Mouse (Mus musculus) ES-Bruce4 (cell line): Measurements from ENCODE around the gene Wnt6.

ENCODE experiments used
- CTCF ChIP-seq: IDR thresholded peaks from one replicate; pipeline ENCODE4 v1.8.1; 2011; ENCODE audit warnings: low read depth, low read length
- POLR2A ChIP-seq: IDR thresholded peaks from one replicate; pipeline ENCODE4 v1.8.1; 2011; ENCODE audit warnings: low read length; ENCODE audit not compliant: insufficient read depth

DNA sequence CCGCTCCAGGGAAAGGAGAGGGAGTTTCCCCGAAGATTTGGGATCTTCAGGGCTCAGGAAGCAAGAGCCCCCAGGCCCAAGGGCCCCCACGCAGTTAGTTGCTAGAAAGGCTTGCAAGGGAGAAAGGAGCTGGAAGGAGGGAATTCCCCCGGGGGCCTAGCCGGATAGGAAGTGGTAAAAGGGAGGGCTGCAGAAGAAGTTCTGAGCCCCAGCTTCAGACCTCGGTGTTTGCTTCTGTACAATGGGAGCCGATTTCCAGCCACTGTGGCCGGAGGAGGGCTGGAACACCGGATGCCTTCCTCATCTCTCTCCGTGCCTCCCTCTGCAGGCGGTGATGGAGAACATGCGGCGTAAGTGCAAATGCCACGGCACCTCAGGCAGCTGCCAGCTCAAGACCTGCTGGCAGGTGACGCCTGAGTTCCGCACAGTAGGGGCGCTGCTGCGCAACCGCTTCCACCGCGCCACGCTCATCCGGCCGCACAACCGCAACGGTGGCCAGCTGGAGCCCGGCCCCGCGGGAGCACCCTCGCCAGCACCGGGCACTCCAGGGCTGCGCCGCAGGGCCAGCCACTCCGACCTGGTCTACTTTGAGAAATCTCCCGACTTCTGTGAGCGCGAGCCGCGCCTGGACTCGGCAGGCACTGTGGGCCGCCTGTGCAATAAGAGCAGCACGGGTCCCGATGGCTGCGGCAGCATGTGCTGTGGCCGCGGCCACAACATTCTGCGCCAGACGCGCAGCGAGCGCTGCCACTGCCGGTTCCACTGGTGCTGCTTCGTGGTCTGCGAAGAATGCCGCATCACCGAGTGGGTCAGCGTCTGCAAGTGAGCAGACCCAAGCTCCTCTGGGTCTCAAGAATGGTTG, 31.3 kb downstream of the Wnt6 start:
- TF ChIP-seq POLR2A (no peak), CTCF (peak; percentile 60)
